Mouse (Mus musculus): Measurements from ENCODE around the gene Polr1d.

The Polr1d gene

GRCm38 (mm10) chr5:147076799-147077165 lies at the start of gene Polr1d:
TSS of gene Polr1d (plus strand) at chr5:147077050.
- in situ Hi-C loops (cut with MboI; ENCODE audit: unreplicated experiment in 2 of 2) = loop anchor here in 1 of 2 experiments (10.0 kb wide), 1 partner anchor 392 kb away; no protein-coding TSS in a partner anchor

GRCm38 (mm10) chr5:147031281-147031680 lies 45.6 kb upstream of the Polr1d start:
- in situ Hi-C loops (cut with MboI; ENCODE audit: unreplicated experiment in 2 of 2) = no loop called here

- in situ Hi-C loops (cut with MboI; ENCODE audit: unreplicated experiment in 2 of 2) = no loop called here
Observed at GRCm38 (mm10) chr5:147033155-147033554, 43.7 kb upstream of the Polr1d start.

GRCm38 (mm10) chr5:147034283-147034682 lies 42.6 kb upstream of the Polr1d start:
- in situ Hi-C loops (cut with MboI; ENCODE audit: unreplicated experiment in 2 of 2) = no loop called here

GRCm38 (mm10) chr5:147035301-147035700 lies 41.5 kb upstream of the Polr1d start:
- in situ Hi-C loops (cut with MboI; ENCODE audit: unreplicated experiment in 2 of 2) = no loop called here

GRCm38 (mm10) chr5:147036028-147036427 lies 40.8 kb upstream of the Polr1d start:
- in situ Hi-C loops (cut with MboI; ENCODE audit: unreplicated experiment in 2 of 2) = no loop called here

GRCm38 (mm10) chr5:147036661-147037060 lies 40.2 kb upstream of the Polr1d start:
- in situ Hi-C loops (cut with MboI; ENCODE audit: unreplicated experiment in 2 of 2) = no loop called here

GRCm38 (mm10) chr5:147037601-147038000 lies 39.2 kb upstream of the Polr1d start:
- in situ Hi-C loops (cut with MboI; ENCODE audit: unreplicated experiment in 2 of 2) = no loop called here

- in situ Hi-C loops (cut with MboI; ENCODE audit: unreplicated experiment in 2 of 2) = no loop called here
Observed at GRCm38 (mm10) chr5:147039394-147039793, 37.5 kb upstream of the Polr1d start.

- in situ Hi-C loops (cut with MboI; ENCODE audit: unreplicated experiment in 2 of 2) = no loop called here
Observed at GRCm38 (mm10) chr5:147041965-147042937, 34.6 kb upstream of the Polr1d start.

GRCm38 (mm10) chr5:147043240-147043844 lies 33.5 kb upstream of the Polr1d start:
- in situ Hi-C loops (cut with MboI; ENCODE audit: unreplicated experiment in 2 of 2) = no loop called here

- in situ Hi-C loops (cut with MboI; ENCODE audit: unreplicated experiment in 2 of 2) = no loop called here
Observed at GRCm38 (mm10) chr5:147045311-147045710, 31.5 kb upstream of the Polr1d start.

- in situ Hi-C loops (cut with MboI; ENCODE audit: unreplicated experiment in 2 of 2) = no loop called here
Observed at GRCm38 (mm10) chr5:147045929-147046328, 30.9 kb upstream of the Polr1d start.

GRCm38 (mm10) chr5:147049544-147050209 lies 27.2 kb upstream of the Polr1d start:
- in situ Hi-C loops (cut with MboI; ENCODE audit: unreplicated experiment in 2 of 2) = loop anchor here (10.0 to 25.0 kb wide), 6 partner anchors 105 to 1963 kb away; partner anchors contain the start of genes Ubl3 (in 2 of the 2), Gtf3a (in 1 of the 2), Rnf6 (in 1 of the 2) and Zkscan14 (in 1 of the 2)

GRCm38 (mm10) chr5:147050816-147051499 lies 25.9 kb upstream of the Polr1d start:
- in situ Hi-C loops (cut with MboI; ENCODE audit: unreplicated experiment in 2 of 2) = loop anchor here (10.0 to 25.0 kb wide), 6 partner anchors 106 to 1961 kb away; partner anchors contain the start of genes Ubl3 (in 2 of the 2), Gtf3a (in 1 of the 2), Rnf6 (in 1 of the 2) and Zkscan14 (in 1 of the 2)

GRCm38 (mm10) chr5:147051500-147052308 lies 25.1 kb upstream of the Polr1d start:
- in situ Hi-C loops (cut with MboI; ENCODE audit: unreplicated experiment in 2 of 2) = loop anchor here (10.0 to 25.0 kb wide), 6 partner anchors 107 to 1961 kb away; partner anchors contain the start of genes Ubl3 (in 2 of the 2), Gtf3a (in 1 of the 2), Rnf6 (in 1 of the 2) and Zkscan14 (in 1 of the 2)

GRCm38 (mm10) chr5:147052309-147052558 lies 24.6 kb upstream of the Polr1d start:
- in situ Hi-C loops (cut with MboI; ENCODE audit: unreplicated experiment in 2 of 2) = loop anchor here (10.0 to 25.0 kb wide), 6 partner anchors 107 to 1960 kb away; partner anchors contain the start of genes Ubl3 (in 2 of the 2), Gtf3a (in 1 of the 2), Rnf6 (in 1 of the 2) and Zkscan14 (in 1 of the 2)

GRCm38 (mm10) chr5:147053071-147053470 lies 23.8 kb upstream of the Polr1d start:
- in situ Hi-C loops (cut with MboI; ENCODE audit: unreplicated experiment in 2 of 2) = loop anchor here (10.0 to 25.0 kb wide), 6 partner anchors 108 to 1959 kb away; partner anchors contain the start of genes Ubl3 (in 2 of the 2), Gtf3a (in 1 of the 2), Rnf6 (in 1 of the 2) and Zkscan14 (in 1 of the 2)

GRCm38 (mm10) chr5:147053481-147053880 lies 23.4 kb upstream of the Polr1d start:
- in situ Hi-C loops (cut with MboI; ENCODE audit: unreplicated experiment in 2 of 2) = loop anchor here (10.0 to 25.0 kb wide), 6 partner anchors 109 to 1959 kb away; partner anchors contain the start of genes Ubl3 (in 2 of the 2), Gtf3a (in 1 of the 2), Rnf6 (in 1 of the 2) and Zkscan14 (in 1 of the 2)

All from v-Abl transformed pro-B cells (cell line).